Mouse (Mus musculus) forebrain, embryonic 10.5 days (tissue): ENCODE data around the gene Acer1. TPM values are rescaled to one million over a fixed set of nuclear protein-coding genes. Genes with fewer than 3 reads are reported as not detected.

Experiments used
- DNase-seq: peaks from one replicate; pipeline ENCODE4 v3.0.0-alpha.2; 2017; ENCODE audit warnings: low spot score; ENCODE audit errors: extremely low spot score
- H3K27ac ChIP-seq: fragments of 300-500 bp; sonication (generic); 2 replicates; pipeline ENCODE4 v1.5.1; 2016; ENCODE audit warnings: mild to moderate bottlenecking
- H3K27me3 ChIP-seq: fragments of 300-500 bp; sonication (generic); 2 replicates; pipeline ENCODE4 v1.6.1; 2016; ENCODE audit warnings: mild to moderate bottlenecking; ENCODE audit not compliant: poor library complexity, severe bottlenecking
- H3K36me3 ChIP-seq: fragments of 300-500 bp; sonication (generic); replicated peaks from 2 replicates; pipeline ENCODE4 v1.6.1; 2016; ENCODE audit warnings: mild to moderate bottlenecking, moderate library complexity
- H3K4me1 ChIP-seq: fragments of 300-500 bp; sonication (generic); 2 replicates; pipeline ENCODE4 v1.6.1; 2016
- H3K4me3 ChIP-seq: fragments of 300-500 bp; sonication (generic); 2 replicates; pipeline ENCODE4 v1.5.1; 2016; ENCODE audit warnings: mild to moderate bottlenecking, moderate library complexity
- H3K9me3 ChIP-seq: fragments of 300-500 bp; sonication (generic); 2 replicates; pipeline ENCODE4 v1.6.1; 2016; ENCODE audit warnings: mild to moderate bottlenecking, moderate library complexity
- whole genome bisulfite sequencing: fragments of 180-500 bp; shearing (Covaris S2); methylation state at CpG from one replicate; pipeline ENCODE4 v1.1.7; 2016; 5-methylcytosine and 5-hydroxymethylcytosine counted together
- polyA plus RNA-seq: library from polyadenylated mRNA; unstranded; fragments of >200 nt; fragmentation: Nextera tagmentation; extraction: Ambion mirVana; gene quantifications from 2 replicates; pipeline ENCODE4 v1.2.1, GENCODE M21; 2016

The Acer1 gene
- polyA plus RNA-seq, 1 experiment from 2014 or later = not detected

DNA sequence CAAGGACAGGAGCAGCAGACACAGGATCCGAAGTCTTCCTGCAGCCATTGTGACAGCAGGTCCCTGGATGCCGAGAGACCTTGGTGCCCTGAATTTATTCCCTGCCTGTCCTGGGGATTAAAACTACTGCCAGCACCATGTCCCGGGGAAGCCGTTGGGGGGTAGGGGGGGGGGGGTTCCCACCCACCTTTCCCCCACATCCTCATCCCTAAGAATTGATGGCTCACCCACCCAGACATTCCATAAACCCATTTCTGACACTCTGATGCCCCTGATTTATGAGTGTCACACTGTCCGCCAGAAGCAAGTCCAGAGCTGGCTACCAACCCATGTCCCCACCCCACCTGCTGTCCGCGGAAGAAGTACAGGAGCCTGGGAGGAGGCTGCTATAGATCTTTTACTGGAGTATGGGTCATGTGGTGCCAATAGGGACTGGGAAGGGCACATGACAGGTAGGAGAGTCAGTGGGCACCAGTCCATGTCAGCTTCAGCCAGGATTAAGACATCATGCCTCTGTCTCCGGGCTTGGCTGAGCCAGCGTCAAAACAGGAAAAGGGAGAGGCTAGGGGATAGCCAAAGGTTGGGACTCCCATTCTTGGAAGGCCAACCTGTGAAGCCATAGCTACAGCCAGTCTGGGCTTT lies 18.2 kb upstream of the Acer1 start, which contains the start of gene Pspn:
Gene Pspn (minus strand): TSS at position 51 of the 642 bp plus-strand sequence.
- H3K9me3 ChIP-seq = no peaks in the 10 kb centered on the region
- no peak within 1 kb of the TSS for H3K27ac ChIP-seq
- H3K4me3 ChIP-seq = no peak within 1 kb of the TSS
- peaks cover 19% of the 10 kb centered on the region for H3K4me1 ChIP-seq
- H3K27me3 ChIP-seq = no peaks in the 10 kb centered on the region
- 89% methylated on average over 9 of the region's 9 CpGs for WGBS
- no peak for DNase-seq
- peaks cover 80% of the 10 kb centered on the region for H3K36me3 ChIP-seq

DNA sequence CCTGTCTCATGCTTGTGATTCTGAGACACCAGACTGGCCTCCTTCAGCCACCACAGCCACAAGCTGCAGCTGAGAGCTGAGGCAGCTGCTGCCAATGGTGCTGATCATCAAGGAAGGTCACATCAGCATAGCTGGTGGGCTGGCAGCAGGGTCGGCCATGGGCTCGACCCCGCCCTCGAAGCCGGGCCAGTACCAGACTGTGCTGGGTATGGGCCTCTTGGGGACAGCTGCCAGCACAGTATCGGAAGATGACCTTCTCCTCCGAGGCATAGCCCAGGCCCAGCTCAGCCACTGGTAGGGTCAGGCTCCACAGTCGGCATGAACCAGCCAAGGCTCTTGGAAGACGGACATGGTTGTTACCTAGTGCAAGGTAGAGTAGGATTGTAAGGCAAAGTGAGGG lies 17.5 kb upstream of the Acer1 start:
- Histone ChIP-seq H3K27me3 (no peaks in the 10 kb centered on the region), H3K4me1 (peaks cover 19% of the 10 kb centered on the region), H3K9me3 (no peaks in the 10 kb centered on the region), H3K27ac (no peak overlapping the region), H3K36me3 (peaks cover 80% of the 10 kb centered on the region), H3K4me3 (no peak overlapping the region)
- DNase-seq = no peak
- 91% methylated on average over 9 of the region's 9 CpGs for WGBS

DNA sequence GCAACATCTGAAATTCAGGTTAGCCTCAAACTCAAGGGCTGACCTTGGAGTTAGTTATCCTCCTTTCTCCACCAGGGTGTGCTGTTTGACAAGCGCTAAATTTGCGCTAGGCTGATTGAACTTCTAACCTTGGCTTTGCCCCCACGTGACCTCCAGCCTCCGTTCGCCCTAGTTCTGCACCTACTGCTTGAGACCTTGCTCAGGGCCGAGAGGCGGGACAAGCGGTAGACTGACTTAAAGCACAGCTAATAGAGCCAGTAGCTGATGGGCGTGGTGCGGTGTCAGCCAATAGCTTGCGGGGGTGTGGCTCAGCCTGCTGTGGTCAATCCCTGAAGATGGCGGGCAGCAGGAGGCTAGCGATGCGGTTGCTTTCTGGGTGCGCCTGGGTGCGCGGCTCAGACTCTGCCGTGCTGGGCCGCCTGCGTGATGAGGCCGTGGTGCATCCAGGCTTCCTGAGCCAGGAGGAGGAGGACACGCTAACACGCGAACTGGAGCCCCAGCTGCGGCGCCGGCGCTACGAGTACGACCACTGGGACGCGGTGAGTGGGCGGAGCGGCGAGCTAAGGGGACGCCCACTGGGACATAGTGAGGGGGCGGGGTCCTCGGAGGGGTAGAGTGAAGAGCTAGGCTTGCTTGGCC lies 15.2 kb upstream of the Acer1 start, which contains the start of gene Alkbh7:
Gene Alkbh7 (plus strand): TSS at position 311 of the 639 bp plus-strand sequence.
- WGBS = under 1% methylated on average over 38 of the region's 38 CpGs
- Histone ChIP-seq H3K9me3 (no peaks in the 10 kb centered on the region), H3K4me1 (peaks cover 19% of the 10 kb centered on the region), H3K27me3 (no peaks in the 10 kb centered on the region), H3K4me3 (peak within 1 kb of the TSS; percentile 85), H3K36me3 (peaks cover 81% of the 10 kb centered on the region), H3K27ac (peak within 1 kb of the TSS; percentile 87)
- peak; percentile 97 for DNase-seq

DNA sequence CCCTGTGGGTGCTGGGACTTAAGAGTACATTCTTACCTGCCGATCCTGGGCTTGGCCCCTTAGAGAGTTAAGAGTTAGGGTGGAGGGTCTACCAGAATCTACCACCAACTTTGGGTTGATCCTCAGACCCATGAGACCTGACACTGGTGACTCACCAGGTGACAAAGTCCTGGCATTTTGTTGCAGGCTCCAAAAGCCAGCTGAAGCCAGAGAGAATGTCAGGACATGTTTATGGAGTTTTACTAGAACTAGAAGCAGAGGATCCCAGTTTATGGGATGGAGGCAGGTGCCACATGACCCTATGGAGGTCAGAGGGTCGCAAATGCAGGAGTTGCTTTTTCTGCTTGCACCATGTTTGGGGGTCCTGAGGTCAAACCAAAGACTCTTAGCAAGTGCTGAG lies 14.6 kb upstream of the Acer1 start:
- Histone ChIP-seq H3K27ac (no peak overlapping the region), H3K9me3 (no peaks in the 10 kb centered on the region), H3K4me1 (peaks cover 19% of the 10 kb centered on the region), H3K27me3 (no peaks in the 10 kb centered on the region), H3K36me3 (peaks cover 83% of the 10 kb centered on the region), H3K4me3 (peak overlapping the region; percentile 85)
- 74% methylated on average over 2 of the region's 2 CpGs for WGBS
- DNase-seq = no peak

DNA sequence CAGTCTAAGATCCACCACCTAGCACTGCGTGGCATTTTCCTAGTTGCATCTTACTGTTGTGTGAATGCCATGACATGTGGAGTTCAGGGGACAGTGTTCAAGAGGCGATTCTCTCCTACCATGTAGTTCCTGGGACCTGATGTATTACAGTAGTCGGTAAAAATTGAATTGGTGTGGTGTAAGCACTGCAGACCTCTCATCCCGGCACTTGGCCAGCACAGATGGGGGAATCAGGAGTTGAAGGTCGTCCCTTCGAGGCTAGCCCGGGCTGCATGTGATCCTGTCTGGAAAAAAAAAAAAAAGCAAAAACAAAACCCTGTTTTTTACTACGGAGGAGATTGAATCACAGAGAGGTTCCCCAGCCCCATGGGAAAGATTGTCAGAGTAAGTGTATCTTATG lies 13.1 kb upstream of the Acer1 start:
- DNase-seq = no peak
- H3K27me3 ChIP-seq = no peaks in the 10 kb centered on the region
- H3K27ac ChIP-seq = no peak overlapping the region
- H3K36me3 ChIP-seq = peaks cover 74% of the 10 kb centered on the region
- WGBS = 93% methylated on average over 8 of the region's 8 CpGs
- H3K4me1 ChIP-seq = peaks cover 27% of the 10 kb centered on the region
- no peaks in the 10 kb centered on the region for H3K9me3 ChIP-seq
- no peak overlapping the region for H3K4me3 ChIP-seq

DNA sequence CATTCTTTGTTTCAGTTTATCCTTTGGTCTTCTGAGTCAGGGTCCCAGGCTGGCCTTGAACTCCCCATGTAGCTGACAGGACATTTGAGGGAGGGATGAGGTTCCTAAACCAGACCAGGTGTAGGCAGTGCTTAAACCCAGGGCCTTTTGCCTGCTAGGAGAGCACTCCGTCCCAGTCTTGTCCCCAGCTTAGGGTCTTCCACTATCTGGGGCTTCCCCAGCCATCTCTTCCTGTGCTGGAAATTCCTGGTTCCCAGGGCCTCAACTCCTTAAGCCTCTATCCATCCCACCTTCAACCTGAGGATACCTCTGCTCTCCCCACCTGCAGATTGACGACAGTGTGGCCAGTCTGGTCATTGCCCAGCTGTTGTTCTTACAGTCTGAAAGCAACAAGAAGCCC lies 9.0 kb upstream of the Acer1 start:
- H3K27me3 ChIP-seq = no peaks in the 10 kb centered on the region
- peak overlapping the region; percentile 92 for H3K27ac ChIP-seq
- DNase-seq = no peak
- 88% methylated on average over 2 of the region's 2 CpGs for WGBS
- no peaks in the 10 kb centered on the region for H3K9me3 ChIP-seq
- peaks cover 10% of the 10 kb centered on the region for H3K4me1 ChIP-seq
- peaks cover 50% of the 10 kb centered on the region for H3K36me3 ChIP-seq
- H3K4me3 ChIP-seq = peak overlapping the region; percentile 85

DNA sequence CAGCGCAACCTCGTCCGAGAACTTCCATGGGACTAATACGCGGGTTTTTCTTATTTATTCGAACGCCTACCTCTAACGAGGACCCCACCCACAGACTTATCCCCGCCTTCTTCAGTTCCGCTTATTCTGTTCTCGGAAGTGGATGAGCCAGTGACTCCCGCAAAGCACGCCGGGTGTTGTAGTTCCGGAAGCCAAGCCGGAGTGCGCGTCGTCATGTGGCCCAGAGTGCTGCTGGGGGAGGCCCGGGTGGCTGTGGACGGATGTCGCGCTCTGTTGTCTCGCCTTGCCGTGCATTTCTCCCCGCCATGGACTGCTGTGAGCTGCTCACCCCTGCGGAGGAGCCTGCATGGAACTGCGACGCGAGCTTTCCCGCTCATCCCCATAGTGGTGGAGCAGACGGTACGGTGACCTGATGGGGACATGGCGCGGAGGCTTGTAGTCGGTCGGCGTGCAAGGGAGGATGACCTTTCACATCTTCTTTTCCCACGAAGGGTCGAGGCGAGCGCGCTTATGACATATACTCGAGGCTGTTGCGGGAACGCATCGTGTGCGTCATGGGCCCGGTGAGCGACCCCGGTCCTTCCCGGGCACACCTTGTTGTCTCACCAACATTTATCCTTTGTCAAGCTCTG lies 8.3 kb upstream of the Acer1 start, which contains the start of gene Clpp:
Gene Clpp (plus strand): TSS at position 191 of the 632 bp plus-strand sequence.
- DNase-seq = peak; percentile 95
- WGBS = under 1% methylated on average over 52 of the region's 52 CpGs
- Histone ChIP-seq H3K36me3 (peaks cover 42% of the 10 kb centered on the region), H3K9me3 (no peaks in the 10 kb centered on the region), H3K4me3 (peak within 1 kb of the TSS; percentile 85), H3K27me3 (no peaks in the 10 kb centered on the region), H3K27ac (peak within 1 kb of the TSS; percentile 92), H3K4me1 (peaks cover 10% of the 10 kb centered on the region)

DNA sequence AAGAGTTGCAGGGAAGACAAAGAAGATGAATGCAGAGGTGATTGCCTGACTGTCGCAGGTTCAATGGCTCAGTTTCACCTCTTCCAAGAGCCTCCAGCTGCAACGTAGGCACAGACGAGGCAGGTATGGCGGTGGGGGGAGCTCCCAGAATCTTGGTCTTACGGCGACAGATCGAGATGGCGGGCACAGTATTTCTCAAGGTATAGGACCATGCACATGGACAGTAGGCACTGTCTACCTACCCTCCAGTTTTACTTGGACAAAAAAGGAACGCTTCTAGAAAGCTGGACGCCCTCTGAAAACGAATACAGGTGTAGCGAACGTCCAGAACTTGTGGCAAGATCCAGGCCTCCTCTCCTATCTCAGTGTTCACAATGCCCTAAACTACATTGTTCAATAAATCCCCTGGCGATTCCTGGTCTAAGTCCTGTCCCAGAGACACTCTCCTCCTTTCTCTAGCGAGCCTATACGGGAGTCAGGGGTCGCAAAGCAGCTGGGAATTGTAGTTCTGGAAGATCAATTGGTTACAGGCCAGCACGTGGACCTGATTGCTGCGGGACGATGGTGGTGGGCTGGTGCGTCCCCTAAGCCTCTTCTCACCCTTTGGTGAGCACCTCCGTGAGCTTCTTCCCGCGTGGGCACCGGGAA lies 7.7 kb upstream of the Acer1 start:
- 5% methylated on average over 25 of the region's 25 CpGs for WGBS
- Histone ChIP-seq H3K9me3 (no peaks in the 10 kb centered on the region), H3K4me3 (peak overlapping the region; percentile 85), H3K27me3 (no peaks in the 10 kb centered on the region), H3K27ac (peak overlapping the region; percentile 92), H3K4me1 (peaks cover 10% of the 10 kb centered on the region), H3K36me3 (peaks cover 36% of the 10 kb centered on the region)
- peak; percentile 88 for DNase-seq

DNA sequence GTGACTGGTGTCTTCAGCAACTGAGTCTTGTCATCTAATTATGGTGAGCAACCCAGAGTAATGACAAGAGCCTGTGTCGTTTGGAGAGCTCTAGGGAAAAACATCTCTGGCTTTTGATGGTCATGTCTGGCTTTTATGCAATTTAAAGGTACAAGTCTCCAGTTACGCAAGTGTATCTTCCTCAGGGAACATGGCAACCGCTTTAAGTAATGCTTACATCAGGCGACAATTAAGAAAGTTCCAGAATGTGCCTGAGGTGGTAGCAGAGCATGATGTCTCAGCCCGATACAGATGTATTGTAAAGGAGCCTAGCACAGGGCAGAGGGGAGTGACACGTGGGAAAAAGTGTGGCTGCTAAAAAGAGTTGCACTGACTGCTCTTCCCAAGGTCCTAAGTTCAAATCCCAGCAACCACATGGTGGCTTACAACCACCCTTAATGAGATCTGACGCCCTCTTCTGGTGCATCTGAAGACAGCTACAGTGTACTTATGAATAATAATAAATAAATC lies 7.0 kb upstream of the Acer1 start:
- Histone ChIP-seq H3K36me3 (peaks cover 30% of the 10 kb centered on the region), H3K27ac (peak overlapping the region; percentile 92; the same call in 1 of the 2 replicates), H3K4me1 (peaks cover 10% of the 10 kb centered on the region), H3K4me3 (peak overlapping the region; percentile 85), H3K27me3 (no peaks in the 10 kb centered on the region), H3K9me3 (no peaks in the 10 kb centered on the region)
- WGBS = 74% methylated on average over 7 of the region's 7 CpGs
- no peak for DNase-seq

DNA sequence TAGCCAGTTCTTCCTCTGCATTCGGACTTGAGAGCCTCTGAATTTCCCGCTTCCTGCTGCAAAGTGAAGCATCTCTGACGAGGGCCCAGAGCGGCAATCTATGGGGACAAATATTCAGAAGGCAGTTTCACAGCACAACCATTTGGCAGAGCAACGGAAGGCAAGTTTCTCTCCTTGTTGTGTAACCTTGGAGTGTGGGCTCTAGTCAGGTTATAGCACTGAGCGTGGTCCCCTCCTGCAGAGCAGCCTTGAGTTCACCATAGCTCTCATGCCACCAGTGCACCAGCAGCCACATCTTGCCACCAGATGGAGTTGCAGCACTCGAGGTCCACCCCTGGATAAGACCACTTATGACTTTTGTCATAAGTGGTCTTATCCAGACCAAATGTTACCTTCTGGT lies 6.5 kb upstream of the Acer1 start:
- Histone ChIP-seq H3K4me3 (no peak overlapping the region), H3K9me3 (no peaks in the 10 kb centered on the region), H3K4me1 (peaks cover 10% of the 10 kb centered on the region), H3K36me3 (peaks cover 25% of the 10 kb centered on the region), H3K27ac (no peak overlapping the region), H3K27me3 (no peaks in the 10 kb centered on the region)
- DNase-seq = no peak
- 89% methylated on average over 7 of the region's 7 CpGs for WGBS

DNA sequence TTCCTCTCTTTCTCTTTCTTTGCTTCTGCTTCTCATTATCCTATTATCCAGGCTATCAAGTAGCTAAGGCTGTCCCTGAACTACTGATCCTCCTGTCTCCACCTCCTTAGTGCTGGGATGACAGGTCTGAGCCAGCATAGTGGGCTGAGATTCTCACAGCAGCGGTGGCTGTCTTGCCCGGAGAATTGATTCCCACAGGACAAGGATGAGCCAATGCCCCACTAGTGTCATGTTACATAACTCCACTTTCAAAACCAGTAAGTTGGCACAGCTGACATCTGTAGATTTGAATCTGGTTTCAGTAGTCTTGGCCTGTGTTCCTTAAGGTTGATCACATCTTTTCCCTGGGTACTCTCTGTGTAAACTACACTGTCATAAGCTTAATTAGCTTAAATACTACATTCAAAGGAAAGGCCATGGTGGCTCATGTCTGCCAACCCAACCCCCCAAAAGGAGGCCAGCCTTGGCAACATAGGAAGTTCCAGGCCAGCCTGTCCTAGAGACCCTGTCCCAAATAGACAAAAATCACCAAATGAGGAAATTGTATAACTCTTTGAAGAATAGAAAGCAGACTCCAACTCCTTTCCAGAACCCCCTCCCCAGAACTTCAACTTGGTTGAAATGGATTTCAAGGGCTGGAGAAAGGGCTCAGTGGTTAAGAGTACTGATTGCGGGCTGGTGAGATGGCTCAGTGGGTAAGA lies 4.3 kb upstream of the Acer1 start:
- peaks cover 8% of the 10 kb centered on the region for H3K4me1 ChIP-seq
- 88% methylated on average over 3 of the region's 3 CpGs for WGBS
- H3K4me3 ChIP-seq = no peak overlapping the region
- H3K27me3 ChIP-seq = no peaks in the 10 kb centered on the region
- H3K9me3 ChIP-seq = no peaks in the 10 kb centered on the region
- H3K27ac ChIP-seq = no peak overlapping the region
- H3K36me3 ChIP-seq = peaks cover 3% of the 10 kb centered on the region
- no peak for DNase-seq

DNA sequence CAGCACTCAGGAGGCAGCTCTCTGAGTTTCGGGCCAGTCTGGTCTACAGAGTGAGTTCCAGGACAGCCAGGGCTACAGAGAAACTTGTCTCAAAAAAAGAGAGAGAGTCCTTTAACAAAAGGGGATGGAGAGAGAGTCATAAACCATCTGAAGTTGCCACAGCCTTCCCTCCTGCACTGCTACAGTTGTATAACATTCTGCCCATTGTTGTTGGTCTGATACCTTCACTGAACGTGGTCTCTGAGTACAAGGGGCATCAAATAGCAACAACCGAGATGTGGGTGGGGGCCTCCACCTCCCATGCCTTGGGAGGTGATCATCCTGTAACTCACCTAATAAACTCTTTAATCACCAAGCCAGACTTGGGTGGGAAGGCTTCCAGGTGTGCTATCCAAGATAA lies 3.7 kb upstream of the Acer1 start:
- Histone ChIP-seq H3K36me3 (no peaks in the 10 kb centered on the region), H3K27ac (no peak overlapping the region), H3K9me3 (no peaks in the 10 kb centered on the region), H3K4me3 (no peak overlapping the region), H3K27me3 (no peaks in the 10 kb centered on the region), H3K4me1 (peaks cover 3% of the 10 kb centered on the region; the same call in 1 of the 2 replicates)
- DNase-seq = no peak
- 80% methylated on average over 3 of the region's 3 CpGs for WGBS
